Mouse (Mus musculus): ENCODE measurements around the gene Usp20.

The Usp20 gene

GRCm38 (mm10) chr2:31042881-31043280, 60.8 kb downstream of the Usp20 start:
- DNase-seq = no peak

DNA sequence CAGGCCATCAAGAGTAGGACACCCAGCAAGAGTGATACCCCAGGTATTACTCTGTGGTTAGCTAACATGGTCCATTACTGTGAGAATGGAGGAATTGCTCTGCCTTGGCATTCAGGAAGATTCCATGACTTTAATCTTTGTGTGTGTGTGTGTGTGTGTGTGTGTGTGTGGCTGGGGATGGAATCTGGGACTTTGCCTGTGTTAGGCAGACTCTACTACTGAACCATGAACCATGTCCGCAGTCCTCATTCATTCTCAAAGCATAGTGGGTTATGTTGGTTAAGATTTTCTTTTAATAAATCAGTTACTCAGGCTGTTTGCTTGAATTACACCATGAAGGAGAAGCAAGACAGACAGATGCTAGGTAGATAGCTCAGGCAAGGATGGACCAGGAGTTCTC, 61.8 kb downstream of the Usp20 start:
- DNase-seq = no peak

DNA sequence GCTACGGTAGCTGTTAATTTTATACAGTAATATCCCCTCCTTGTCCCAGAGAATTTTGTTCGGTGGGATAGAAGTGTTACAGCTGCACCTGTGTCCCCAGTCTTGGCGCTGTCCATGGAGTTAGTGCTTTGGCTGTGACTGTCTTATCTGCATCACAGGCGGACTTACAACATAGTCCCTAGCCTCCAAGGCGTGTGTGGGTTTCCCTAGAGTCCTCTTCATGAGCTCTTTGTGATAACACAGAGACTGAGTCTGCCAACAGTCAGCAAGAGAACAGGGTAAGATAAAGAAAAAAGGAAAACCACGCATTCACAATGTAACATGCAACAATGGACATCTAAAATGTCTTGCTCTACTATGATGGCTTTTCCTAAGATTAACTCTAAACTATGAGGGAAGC, 66.0 kb downstream of the Usp20 start:
- DNase-seq = no peak

- DNase-seq = no peak
Observed at GRCm38 (mm10) chr2:31052441-31052840, 70.4 kb downstream of the Usp20 start.

DNA sequence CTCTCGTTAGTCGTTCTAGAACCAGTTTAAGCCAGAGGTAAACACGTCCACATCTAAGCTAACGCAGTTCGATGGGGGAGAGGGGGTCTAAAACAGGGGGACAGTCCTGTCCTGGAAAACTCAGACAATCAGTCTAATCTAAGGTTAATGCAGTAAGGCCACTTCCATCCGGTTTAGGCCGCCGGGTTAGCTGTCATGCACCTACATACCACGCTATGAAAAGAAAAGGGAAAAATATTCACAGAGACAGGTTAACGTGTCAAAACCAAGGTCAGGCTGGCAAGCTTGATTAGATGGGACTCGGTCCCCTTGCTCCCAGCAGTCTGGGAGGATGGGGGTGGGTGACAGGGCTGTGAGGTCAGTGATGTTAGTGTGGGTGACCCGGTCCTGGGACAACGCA, 71.3 kb downstream of the Usp20 start:
- no peak for DNase-seq

DNA sequence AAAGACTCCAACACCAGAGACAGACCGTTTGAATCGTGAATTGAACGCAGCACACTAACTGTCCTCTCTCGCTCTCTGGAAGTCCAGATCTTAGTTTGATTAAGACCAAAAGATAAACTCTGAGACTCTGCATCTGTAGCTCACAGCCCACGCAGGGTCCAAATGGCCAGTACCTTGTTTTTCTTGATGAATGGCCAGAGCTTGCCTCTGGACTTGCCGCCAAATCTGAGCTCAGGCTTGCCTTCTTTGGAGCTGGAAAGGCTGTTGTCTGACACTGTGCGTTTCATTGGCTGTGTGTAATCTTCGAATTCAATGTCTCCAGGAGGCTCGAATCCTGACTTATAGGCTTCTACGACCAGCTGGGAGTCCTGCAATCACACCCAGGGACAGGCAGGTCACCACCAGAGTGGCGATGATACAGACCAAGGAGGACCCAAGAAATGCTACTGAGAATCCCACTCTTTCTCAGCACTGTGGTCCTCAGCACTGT, 71.8 kb downstream of the Usp20 start:
- no peak for DNase-seq

- DNase-seq = no peak
Observed at GRCm38 (mm10) chr2:31056070-31056469, 74.0 kb downstream of the Usp20 start.

- DNase-seq = peak; percentile 74 to 82
Observed at GRCm38 (mm10) chr2:31057549-31058177, 75.6 kb downstream of the Usp20 start.

GRCm38 (mm10) chr2:31058443-31058842, 76.4 kb downstream of the Usp20 start:
- DNase-seq = no peak

GRCm38 (mm10) chr2:31060271-31060670, 78.2 kb downstream of the Usp20 start:
- DNase-seq = no peak

DNA sequence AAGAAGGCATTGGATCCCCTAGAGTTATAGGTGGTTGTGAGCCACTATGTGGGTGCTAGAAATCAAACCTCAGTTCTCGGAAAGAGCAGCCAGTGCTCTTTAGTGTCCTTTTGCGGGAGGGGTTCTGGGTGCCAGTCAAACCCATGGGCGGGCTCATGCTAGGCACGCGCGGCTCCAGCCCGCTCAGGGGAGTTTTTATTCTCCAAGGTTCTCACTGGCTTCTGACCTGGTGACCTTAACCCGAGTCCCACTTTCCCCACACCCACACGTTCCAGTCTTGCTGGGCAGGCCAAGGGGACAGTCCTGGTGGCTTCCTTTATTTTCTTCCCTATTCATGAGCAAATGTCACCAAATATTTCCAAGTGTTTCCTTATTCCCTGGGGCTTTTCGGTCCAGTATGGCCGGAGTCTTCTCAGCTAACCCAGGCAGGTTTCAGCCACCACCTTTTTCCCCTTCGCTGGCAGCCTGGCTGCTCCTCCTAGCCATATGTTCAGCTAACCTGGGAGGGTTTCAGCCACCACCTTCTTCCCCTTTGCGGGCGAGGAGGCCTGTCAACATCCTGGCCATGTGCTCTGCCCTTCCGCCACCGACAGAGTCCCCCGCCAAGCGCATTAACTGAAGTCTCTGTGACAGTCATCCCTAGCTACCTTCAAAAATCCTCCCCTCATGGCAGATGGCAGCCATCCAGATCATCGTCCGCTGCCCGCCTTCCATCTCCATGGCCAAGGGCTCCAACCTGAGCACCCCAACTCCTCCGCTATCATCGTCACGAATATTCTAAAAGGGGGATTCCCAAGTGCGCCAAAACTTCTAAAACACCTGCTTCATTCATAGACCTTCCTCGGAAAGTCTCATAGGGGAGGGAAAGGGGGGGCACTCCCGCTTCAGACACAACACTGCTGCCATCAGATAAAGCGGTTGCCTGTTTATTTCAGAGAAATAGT, 79.0 kb downstream of the Usp20 start:
- peak; percentile 87 to 91 for DNase-seq

DNA sequence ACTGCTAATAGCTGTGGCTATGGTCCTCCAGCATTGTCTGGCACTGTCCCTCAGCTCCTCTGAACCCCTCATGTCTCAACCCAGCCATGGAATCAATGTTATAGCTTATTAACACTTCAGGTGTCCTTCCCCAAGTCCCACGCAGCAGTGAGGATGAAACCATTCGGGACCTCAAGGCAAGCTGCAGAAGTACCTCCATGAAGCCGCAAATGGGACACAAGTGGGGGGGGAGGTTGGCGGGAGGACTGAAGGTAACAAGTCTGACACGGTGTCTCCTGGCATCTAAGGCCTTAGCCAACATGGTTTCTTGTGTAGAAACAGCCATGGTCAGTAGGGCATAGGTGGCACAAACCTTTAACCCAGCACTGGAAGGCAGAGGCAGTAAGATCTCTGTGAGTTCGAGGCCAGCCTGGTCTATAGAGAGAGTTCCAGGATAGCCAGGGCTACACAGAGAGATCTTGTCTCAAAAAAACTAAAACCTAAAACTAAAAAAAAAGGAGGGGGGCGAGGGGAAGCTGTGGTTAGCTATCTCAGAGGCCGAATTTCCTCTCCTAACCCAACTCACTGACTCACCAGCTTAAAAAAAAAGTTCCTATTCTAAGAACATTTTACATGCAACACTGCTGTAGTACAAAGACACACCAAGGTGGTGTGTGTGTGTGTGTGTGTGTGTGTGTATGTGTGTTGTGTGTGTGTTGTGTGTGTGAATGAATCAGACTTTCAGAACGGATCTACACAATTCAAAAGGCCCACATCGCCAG, 80.0 kb downstream of the Usp20 start:
- peak in 1 of 2 experiments; percentile 28 for DNase-seq

DNA sequence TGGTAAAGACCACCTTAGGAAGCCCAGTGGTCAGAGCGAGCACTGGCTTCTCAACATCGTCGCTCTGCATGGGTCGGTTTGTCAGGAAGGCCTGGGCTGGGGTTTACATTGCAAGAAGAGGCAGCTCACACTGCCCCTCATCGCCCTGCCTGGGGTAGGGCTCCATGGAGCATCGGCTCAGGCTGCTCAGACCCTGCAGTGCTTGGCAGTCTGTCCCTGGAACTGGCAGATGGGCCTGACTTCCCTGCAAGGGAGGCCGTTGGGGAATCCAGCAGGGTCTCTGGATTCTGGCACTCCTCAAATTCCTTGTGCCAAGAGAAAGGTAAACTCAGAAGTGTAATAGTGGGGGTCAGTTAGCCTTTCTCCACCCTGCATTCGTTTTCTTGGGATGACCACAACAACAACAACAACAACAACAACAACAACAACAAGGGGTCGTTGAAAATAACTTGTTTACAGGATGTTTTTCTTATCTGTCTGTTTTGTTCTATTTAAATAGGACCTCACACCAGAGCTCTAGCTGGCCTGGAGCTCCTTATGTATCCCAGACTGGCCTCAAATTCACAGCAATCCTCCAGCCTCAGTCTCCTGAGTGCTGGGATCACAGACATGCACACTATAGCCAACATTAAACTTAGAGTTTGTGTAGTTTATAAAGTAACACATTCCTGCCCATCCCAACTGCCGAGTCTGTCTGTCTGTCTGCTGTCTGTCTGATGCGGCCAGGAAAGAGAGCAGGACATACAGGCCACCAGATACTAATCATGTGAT, 84.1 kb downstream of the Usp20 start:
- peak; percentile 91 to 97 for DNase-seq

DNA sequence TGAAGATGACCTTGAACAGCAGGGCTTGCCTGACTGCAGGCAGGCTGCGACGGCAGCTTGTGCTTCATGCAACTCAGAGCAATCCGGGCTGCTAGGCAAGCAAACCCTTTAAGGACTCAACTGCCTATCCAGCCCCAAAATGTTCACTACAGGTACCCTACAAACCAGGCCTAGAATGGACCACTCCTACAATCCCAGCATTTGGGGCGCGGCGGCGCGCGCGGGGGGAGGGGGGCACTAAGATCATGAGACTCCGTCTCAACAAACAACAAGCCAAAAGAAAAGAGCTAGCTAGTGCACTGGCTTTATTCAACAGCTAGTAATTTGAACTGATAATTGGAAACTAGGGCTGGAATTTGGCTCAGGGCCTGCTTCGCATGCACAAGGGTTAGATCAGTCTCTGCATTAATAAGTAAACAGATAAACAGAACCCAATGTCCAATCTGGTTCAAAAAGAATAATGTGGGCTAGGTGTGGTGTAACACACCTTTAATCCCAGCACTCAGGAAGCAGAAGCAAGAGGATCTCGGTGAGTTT, 85.0 kb downstream of the Usp20 start:
- DNase-seq = peak in 1 of 2 experiments; percentile 44

DNA sequence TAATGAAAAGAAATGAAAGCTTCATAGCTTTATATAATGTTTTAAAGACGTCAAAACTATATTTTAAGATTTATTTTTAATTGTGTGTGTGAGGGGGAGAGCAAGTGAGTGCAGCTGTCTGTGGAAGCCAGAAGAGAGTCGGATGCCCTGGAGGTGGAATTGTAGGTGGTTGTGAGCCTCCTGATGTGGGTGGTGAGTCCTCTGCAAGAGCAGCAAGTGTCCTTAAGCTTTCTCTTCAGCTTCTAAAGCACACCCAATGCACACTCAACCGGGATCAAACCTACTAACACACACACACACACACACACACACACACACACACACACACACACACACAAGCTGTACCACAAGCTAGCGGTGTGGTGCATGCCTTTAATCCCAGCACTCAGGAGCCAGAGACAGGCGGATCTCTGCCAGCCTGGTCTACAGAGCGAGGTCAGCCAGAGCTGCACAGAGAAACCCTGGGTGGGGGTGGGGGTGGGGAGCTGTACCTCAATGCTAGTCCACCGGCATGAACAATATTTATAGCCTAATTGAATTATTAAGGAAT, 85.7 kb downstream of the Usp20 start:
- peak in 1 of 2 experiments; percentile 33 for DNase-seq

DNA sequence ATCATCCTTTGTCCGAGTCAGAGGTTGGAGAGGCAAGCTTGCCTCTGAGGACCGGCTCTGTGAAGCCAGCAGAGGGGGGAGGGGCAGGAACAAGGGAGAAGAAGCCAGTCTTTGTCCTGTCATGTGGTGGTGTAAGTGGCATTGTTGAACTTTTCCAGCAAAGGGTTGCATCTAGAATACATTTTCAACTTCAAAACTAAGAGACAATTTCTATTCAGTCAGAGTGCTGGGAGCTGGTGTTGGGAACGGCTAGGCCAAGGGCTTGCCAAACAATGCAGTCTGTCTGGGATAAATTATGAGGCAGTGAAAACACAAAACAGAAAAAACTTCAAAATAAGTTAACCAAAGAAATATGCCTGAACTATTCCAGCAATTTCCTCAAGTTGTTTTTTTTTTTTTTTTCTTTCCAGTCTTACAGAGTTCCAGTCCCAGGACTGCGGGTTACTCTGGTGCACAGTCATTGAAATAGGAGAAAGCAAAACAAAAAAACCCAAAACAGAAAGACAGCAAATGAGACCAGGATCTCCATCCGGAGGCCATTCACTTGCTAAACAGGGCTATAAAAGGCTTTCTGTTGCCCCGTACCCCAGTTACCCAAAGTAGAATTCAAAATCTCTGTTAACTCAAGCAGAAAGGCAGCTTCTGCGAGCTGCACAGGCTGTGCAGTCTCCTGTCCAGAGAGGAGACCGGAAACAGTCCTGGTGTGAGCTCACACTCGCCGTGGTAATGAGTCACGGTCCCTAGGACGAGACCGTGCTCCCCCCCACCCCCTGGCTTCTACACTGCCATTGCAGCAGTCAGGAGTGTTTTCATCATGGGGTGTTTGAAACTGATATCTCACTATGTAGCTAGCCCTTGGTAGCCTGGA, 86.4 kb downstream of the Usp20 start:
- DNase-seq = peak; percentile 74 to 82

DNA sequence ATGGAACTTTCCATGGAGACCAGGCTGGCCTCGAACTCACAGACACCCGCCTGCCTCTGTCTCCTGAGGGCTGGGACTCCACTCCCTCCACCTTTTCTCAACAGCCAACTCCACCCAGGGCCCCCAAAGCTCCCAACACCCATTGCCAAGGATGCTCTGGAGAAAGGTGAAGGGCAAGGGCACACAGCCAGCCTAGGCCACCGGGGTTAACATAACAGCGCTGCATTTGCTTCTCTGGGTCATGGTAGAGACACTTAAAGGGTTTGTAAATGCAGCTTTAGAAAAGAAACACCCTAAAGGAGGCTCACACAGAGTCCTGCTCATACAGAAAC, 87.0 kb downstream of the Usp20 start:
- no peak for DNase-seq

GRCm38 (mm10) chr2:31069506-31069905, 87.4 kb downstream of the Usp20 start:
- DNase-seq = no peak

Measured in cerebellum, postnatal 10 days (tissue).